Mouse (Mus musculus) heart, adult 2 months (tissue): ENCODE data around the gene Plpp7.

Source experiments
- CTCF ChIP-seq: fragments of 200-600 bp; IDR thresholded peaks from 2 replicates; pipeline ENCODE4 v1.8.1; 2022; ENCODE audit warnings: antibody characterized with exemption, mild to moderate bottlenecking, moderate library complexity
- EP300 ChIP-seq: fragments of 200-500 bp; IDR thresholded peaks from 2 replicates; pipeline ENCODE4 v1.6.1; 2011; ENCODE audit warnings: low read depth, low read length, control low read depth; ENCODE audit not compliant: insufficient read depth
- POLR2A ChIP-seq: fragments of 200-500 bp; IDR thresholded peaks from 2 replicates; pipeline ENCODE4 v1.6.1; 2011; ENCODE audit warnings: mild to moderate bottlenecking, low read depth, low read length, control low read depth; ENCODE audit not compliant: insufficient read depth

GRCm38 (mm10) chr2:32096122-32096420, 743 bp downstream of the Plpp7 start:
- TF ChIP-seq CTCF (no peak), POLR2A (no peak), EP300 (no peak)
